Mouse (Mus musculus): Measurements from ENCODE around the gene Pomgnt2. TPM values are rescaled to one million over a fixed set of nuclear protein-coding genes. Genes with fewer than 3 reads are reported as not detected.

Pomgnt2 gene
- polyA plus RNA-seq, 1 experiment from 2014 or later = 7.9 TPM

DNA sequence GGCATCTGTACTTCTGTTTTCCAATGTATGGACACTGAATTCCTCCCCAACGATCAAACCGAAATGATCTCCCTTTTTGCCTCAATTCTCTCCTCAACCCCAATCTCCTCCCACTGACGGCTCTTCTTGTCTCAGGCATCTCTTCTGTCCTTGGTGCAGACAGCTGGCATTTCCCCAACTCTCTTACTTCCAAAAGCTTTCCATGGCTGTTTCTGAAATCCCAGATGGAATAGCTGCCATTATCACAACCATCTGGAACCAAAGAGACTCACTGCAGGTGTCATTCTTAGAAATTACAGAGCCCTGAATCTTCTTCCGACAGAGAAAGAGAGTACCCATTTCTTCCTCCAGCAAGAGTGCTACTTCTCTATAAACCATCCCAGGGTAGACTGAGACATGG, 62.1 kb downstream of the Pomgnt2 start:
- WGBS = 79% methylated on average over 4 of the region's 4 CpGs
- H3K36me3 ChIP-seq (ENCODE audit: control insufficient read depth, insufficient read depth, low read length) = no peaks in the 10 kb centered on the region
- DNase-seq (ENCODE audit: low spot score) = no peak
- no peak overlapping the region for H3K9ac ChIP-seq (ENCODE audit: low read length)
- no peak overlapping the region for H3K4me2 ChIP-seq (ENCODE audit: low read depth, severe bottlenecking)
- no peak overlapping the region for H3K4me3 ChIP-seq (ENCODE audit: low read depth, low read length)
- H3K4me1 ChIP-seq (ENCODE audit: control insufficient read depth, insufficient read depth, low read length) = no peaks in the 10 kb centered on the region
- no peaks in the 10 kb centered on the region for H3K9me3 ChIP-seq (ENCODE audit: control insufficient read depth, low read length)
- H3K27me3 ChIP-seq (ENCODE audit: control insufficient read depth, insufficient read depth, low read length) = no peaks in the 10 kb centered on the region
- H3K27ac ChIP-seq (replicated peaks; ENCODE audit: low read depth, low read length) = no peak overlapping the region
- ATAC-seq (ENCODE audit: insufficient number of reproducible peaks, low FRiP score, low TSS enrichment, low read depth) = no peak

Other genes with a start within 250 kb of the Pomgnt2 start
- 6.2 and 7.8 TPM in 2 replicates for gene Zfp651, start 237.8 kb downstream of the Pomgnt2 start, polyA plus RNA-seq (2014; fragmentation: Nextera tagmentation; extraction: Ambion mirVana)
- 1.3 and 1.7 TPM in 2 replicates for gene Klhl40, start 219.5 kb downstream of the Pomgnt2 start, polyA plus RNA-seq (2014; fragmentation: Nextera tagmentation; extraction: Ambion mirVana)
- not detected in 2 replicates for gene Hhatl, start 204.6 kb downstream of the Pomgnt2 start, polyA plus RNA-seq (2014; fragmentation: Nextera tagmentation; extraction: Ambion mirVana)
- 0.35 and 0.37 TPM in 2 replicates for gene Ccdc13, start 157.6 kb downstream of the Pomgnt2 start, polyA plus RNA-seq (2014; fragmentation: Nextera tagmentation; extraction: Ambion mirVana)
- 149 and 155 TPM in 2 replicates for gene Higd1a, start 138.7 kb downstream of the Pomgnt2 start, polyA plus RNA-seq (2014; fragmentation: Nextera tagmentation; extraction: Ambion mirVana)
- 0.17 and 0.21 TPM in 2 replicates for gene Ackr2, start 98.8 kb downstream of the Pomgnt2 start, polyA plus RNA-seq (2014; fragmentation: Nextera tagmentation; extraction: Ambion mirVana)
- not detected in 2 replicates for gene Cyp8b1, start 80.8 kb downstream of the Pomgnt2 start, polyA plus RNA-seq (2014; fragmentation: Nextera tagmentation; extraction: Ambion mirVana)
- 0.45 and 0.54 TPM in 2 replicates for gene Fam198a, start 46.1 kb downstream of the Pomgnt2 start, polyA plus RNA-seq (2014; fragmentation: Nextera tagmentation; extraction: Ambion mirVana)
- 22.6 and 28.6 TPM in 2 replicates for gene Snrk, start 120.2 kb upstream of the Pomgnt2 start, polyA plus RNA-seq (2014; fragmentation: Nextera tagmentation; extraction: Ambion mirVana)